Mouse (Mus musculus) lung, embryonic 15.5 days (tissue): ENCODE measurements around the gene St6galnac5. TPM values are rescaled to one million over a fixed set of nuclear protein-coding genes. Genes with fewer than 3 reads are reported as not detected.
A peak's percentile ranks its signal among the peaks of the same experiment; 100 is the strongest.

Experiments used
- ATAC-seq: fragments of 200-750 bp; cut with Nextera tagmentation; 2 replicates; pipeline ENCODE4 v1.8.0; 2017; ENCODE audit warnings: moderate number of reproducible peaks, borderline replicate concordance; ENCODE audit not compliant: low FRiP score, low TSS enrichment; ENCODE audit errors: extremely low read depth
- H3K27ac ChIP-seq: fragments of 300-500 bp; sonication (generic); 2 replicates; pipeline ENCODE4 v1.5.1; 2015; ENCODE audit warnings: moderate library complexity, mild to moderate bottlenecking, inconsistent platforms
- H3K27me3 ChIP-seq: fragments of 300-500 bp; sonication (generic); 2 replicates; pipeline ENCODE4 v1.6.1; 2015; ENCODE audit warnings: inconsistent platforms
- H3K36me3 ChIP-seq: fragments of 300-500 bp; sonication (generic); 2 replicates; pipeline ENCODE4 v1.6.1; 2015; ENCODE audit warnings: inconsistent platforms
- H3K4me1 ChIP-seq: fragments of 300-500 bp; sonication (generic); 2 replicates; pipeline ENCODE4 v1.6.1; 2015; ENCODE audit warnings: inconsistent platforms
- H3K4me2 ChIP-seq: fragments of 300-500 bp; sonication (generic); 2 replicates; pipeline ENCODE4 v1.6.1; 2015; ENCODE audit warnings: inconsistent platforms, mild to moderate bottlenecking, moderate library complexity
- H3K4me3 ChIP-seq: fragments of 300-500 bp; sonication (generic); 2 replicates; pipeline ENCODE4 v1.5.1; 2015; ENCODE audit warnings: mild to moderate bottlenecking, inconsistent platforms
- H3K9ac ChIP-seq: fragments of 300-500 bp; sonication (generic); 2 replicates; pipeline ENCODE4 v1.6.1; 2015; ENCODE audit warnings: inconsistent platforms
- H3K9me3 ChIP-seq: fragments of 300-500 bp; sonication (generic); 2 replicates; pipeline ENCODE4 v1.6.1; 2016; ENCODE audit warnings: inconsistent platforms
- WGBS: fragments of 180-500 bp; shearing (Covaris S2); methylation state at CpG from one replicate; pipeline ENCODE4 v1.1.7; 2015; 5-methylcytosine and 5-hydroxymethylcytosine counted together
- polyA plus RNA-seq: library from polyadenylated mRNA; unstranded; fragments of >200 nt; fragmentation: Nextera tagmentation; extraction: Ambion mirVana; gene quantifications from 2 replicates; pipeline ENCODE4 v1.2.1, GENCODE M21; 2015

St6galnac5 gene
- polyA plus RNA-seq, 1 experiment from 2014 or later, result 0.61 TPM

DNA sequence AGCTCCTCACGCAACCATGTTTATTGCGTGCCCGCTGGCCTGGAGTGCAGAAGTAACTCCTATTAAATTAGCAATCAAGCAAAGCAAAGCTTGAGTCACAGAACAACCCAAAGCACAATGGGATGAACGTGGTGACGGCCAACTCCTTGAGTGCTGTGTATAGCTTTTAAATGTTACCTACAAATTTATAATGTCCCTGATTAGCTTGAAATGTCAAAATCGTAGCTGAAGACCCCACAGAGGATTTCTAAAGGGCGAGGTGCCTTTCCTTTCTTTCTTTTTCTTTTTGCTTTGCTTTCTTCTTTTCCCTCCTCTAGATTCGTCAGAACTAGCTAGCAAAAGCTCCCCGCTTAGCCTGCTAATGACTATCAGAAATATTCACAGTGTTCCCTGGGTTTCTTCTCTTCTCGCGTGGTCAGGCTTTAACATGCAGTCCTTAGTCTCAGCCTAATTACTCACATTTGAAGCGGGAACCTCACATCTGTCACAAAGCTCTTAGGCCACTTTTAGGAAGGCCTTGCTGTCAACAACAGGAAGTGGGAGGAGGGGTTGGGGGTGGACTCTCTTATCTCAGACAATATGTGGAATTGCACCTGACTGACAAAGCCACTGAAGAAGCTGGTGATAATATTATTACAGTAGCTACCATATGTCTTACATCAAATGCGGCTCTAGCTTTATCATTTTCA, 53.6 kb downstream of the St6galnac5 start:
- H3K4me3 ChIP-seq, result no peak overlapping the region
- no peaks in the 10 kb centered on the region for H3K36me3 ChIP-seq
- no peaks in the 10 kb centered on the region for H3K27me3 ChIP-seq
- WGBS, result 53% methylated on average over 13 of the region's 13 CpGs
- no peak overlapping the region for H3K9ac ChIP-seq
- ATAC-seq, result no peak
- no peak overlapping the region for H3K4me2 ChIP-seq
- H3K9me3 ChIP-seq, result no peaks in the 10 kb centered on the region
- H3K27ac ChIP-seq, result no peak overlapping the region
- H3K4me1 ChIP-seq, result peaks cover 10% of the 10 kb centered on the region; the same call in 1 of the 2 replicates

DNA sequence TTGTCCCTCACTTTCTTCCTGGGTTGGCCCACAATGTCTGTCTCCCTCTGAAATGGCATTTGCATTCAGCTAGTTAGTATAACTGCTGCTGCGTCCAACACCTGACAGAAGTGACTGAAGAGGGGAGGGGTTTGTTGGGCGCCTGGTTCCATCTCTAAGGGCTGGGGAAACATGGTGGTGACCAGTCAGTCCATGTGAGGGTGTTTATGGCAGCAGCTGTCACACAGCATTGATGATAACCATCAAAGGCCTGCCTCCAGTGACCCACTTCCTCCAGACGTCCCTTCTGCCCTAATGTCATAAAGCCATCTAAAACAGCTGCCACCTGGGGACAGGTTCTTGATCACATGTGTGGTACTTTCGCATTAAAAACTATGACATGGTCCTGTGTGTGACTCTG, 55.9 kb downstream of the St6galnac5 start:
- WGBS, result 58% methylated on average over 4 of the region's 4 CpGs
- peaks cover 14% of the 10 kb centered on the region; the same call in 1 of the 2 replicates for H3K4me1 ChIP-seq
- H3K36me3 ChIP-seq, result no peaks in the 10 kb centered on the region
- H3K9ac ChIP-seq, result no peak overlapping the region
- H3K4me3 ChIP-seq, result no peak overlapping the region
- no peaks in the 10 kb centered on the region for H3K9me3 ChIP-seq
- H3K27me3 ChIP-seq, result no peaks in the 10 kb centered on the region
- no peak overlapping the region for H3K4me2 ChIP-seq
- ATAC-seq, result no peak
- H3K27ac ChIP-seq, result no peak overlapping the region

DNA sequence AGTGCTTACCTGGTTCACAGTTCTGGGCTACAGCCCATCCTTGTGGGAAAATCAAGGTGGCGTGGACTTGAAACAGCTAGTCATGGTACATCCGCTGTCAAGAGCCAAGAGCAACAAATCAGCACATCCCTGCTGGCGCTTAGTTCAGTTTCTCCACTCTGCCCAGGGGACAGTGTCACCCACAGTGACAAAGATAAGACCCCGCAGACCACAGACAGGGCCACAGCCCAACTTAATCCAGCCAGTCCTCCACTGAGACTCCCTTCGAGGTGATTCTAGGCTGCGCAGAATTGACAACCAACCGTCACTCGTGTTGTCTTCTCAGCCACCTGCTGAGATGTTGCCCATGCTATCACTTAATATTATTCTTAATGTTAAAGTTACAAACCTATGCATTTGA, 56.7 kb downstream of the St6galnac5 start:
- Histone ChIP-seq H3K4me2 (no peak overlapping the region), H3K9ac (no peak overlapping the region), H3K27me3 (no peaks in the 10 kb centered on the region), H3K27ac (no peak overlapping the region), H3K4me1 (peaks cover 14% of the 10 kb centered on the region; the same call in 1 of the 2 replicates), H3K9me3 (no peaks in the 10 kb centered on the region), H3K36me3 (no peaks in the 10 kb centered on the region), H3K4me3 (no peak overlapping the region)
- no peak for ATAC-seq
- 85% methylated on average over 8 of the region's 8 CpGs for WGBS

DNA sequence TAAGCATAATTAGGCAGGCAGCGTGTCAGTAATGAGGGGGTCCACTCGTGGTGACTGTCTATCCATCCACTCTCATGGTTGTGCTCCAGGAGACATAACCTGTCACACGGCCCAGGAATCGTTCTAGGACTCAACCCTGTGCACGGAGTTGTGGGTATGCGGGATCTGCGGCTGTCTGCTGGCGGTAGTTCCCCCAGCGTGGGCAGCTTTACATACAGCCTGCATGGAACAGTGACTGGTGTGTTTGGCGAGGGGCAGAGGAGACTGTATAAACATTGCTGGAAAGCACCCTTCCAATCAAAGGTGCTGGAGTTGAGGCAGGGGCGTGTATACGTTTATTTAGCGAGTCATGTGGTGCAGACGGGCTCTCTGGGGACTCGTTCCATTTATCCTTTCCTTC, 58.5 kb downstream of the St6galnac5 start:
- no peaks in the 10 kb centered on the region for H3K9me3 ChIP-seq
- peaks cover 14% of the 10 kb centered on the region; the same call in 1 of the 2 replicates for H3K4me1 ChIP-seq
- H3K36me3 ChIP-seq, result no peaks in the 10 kb centered on the region
- H3K9ac ChIP-seq, result no peak overlapping the region
- 0 out of 2 replicates have a peak, but pooled peaks have one; percentile 21 for ATAC-seq
- 26% methylated on average over 15 of the region's 15 CpGs for WGBS
- no peak overlapping the region for H3K27ac ChIP-seq
- no peaks in the 10 kb centered on the region for H3K27me3 ChIP-seq
- no peak overlapping the region for H3K4me3 ChIP-seq
- H3K4me2 ChIP-seq, result peak overlapping the region; percentile 38

DNA sequence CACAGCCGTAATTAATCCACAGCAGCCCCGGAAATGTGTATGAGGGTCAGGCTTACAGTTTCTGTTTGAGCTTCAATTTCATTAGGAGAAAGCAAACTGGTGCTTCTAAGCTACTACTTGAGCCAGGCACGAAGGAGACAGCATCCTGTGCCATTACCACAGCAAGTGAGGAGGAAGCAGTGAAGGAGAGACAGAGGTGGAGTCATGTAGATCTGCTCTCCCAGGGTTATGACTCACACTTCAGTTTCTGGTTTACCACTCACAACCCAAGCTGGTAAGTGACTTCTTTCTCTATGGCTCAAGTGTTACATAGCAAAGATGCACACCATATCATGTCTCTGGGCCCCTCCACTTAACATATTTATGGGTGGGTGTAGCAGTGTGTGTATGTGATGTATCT, 61.7 kb downstream of the St6galnac5 start:
- no peak overlapping the region for H3K27ac ChIP-seq
- ATAC-seq, result no peak
- H3K9me3 ChIP-seq, result no peaks in the 10 kb centered on the region
- H3K4me1 ChIP-seq, result 0 out of 2 replicates have a peak, but pooled peaks cover 10% of the 10 kb centered on the region
- H3K4me2 ChIP-seq, result no peak overlapping the region
- 43% methylated on average over 3 of the region's 3 CpGs for WGBS
- H3K4me3 ChIP-seq, result no peak overlapping the region
- H3K27me3 ChIP-seq, result no peaks in the 10 kb centered on the region
- no peaks in the 10 kb centered on the region for H3K36me3 ChIP-seq
- H3K9ac ChIP-seq, result no peak overlapping the region

DNA sequence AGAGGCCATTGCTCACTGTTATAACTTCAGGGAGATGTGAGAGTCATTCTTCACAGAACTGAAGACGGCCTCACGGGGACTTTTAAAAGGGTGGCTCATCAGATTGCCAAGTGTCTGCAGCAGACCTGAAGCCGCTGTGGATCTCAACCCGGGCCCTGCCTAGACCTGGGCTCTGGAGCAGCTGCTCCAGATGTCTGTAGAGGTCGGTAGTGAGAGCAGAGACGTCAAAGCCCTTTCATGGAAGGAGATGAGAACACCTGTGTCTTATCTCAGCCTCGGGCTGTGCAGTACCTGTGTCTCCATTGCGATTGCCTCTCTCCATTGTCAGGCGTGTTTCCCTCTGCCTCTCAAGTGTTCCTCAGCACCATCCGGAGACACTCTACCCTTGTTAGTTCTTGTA, 62.9 kb downstream of the St6galnac5 start:
- no peak overlapping the region for H3K27ac ChIP-seq
- no peak for ATAC-seq
- H3K9ac ChIP-seq, result no peak overlapping the region
- no peaks in the 10 kb centered on the region for H3K9me3 ChIP-seq
- 0 out of 2 replicates have a peak, but pooled peaks cover 10% of the 10 kb centered on the region for H3K4me1 ChIP-seq
- no peak overlapping the region for H3K4me2 ChIP-seq
- WGBS, result 53% methylated on average over 10 of the region's 10 CpGs
- no peaks in the 10 kb centered on the region for H3K27me3 ChIP-seq
- no peak overlapping the region for H3K4me3 ChIP-seq
- no peaks in the 10 kb centered on the region for H3K36me3 ChIP-seq

DNA sequence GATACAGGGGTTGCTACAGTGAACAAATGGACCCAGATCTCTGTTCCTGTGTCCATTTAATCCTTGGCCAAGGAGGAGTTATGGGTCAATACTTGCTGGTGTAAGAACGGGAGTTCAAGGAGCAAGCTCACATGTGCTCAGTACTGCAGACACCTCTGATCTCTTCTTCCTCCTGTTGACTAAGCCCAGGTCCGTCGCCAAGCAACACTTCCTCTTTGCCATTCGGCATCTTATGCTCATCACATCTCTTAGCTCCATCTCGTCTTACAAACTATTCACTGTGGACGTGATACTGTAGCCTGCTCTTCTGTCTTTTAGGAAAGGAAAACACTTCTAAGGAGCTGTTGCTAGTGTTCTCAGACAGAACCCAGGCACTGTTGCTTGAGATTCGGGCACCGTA, 64.5 kb downstream of the St6galnac5 start:
- WGBS, result 68% methylated on average over 8 of the region's 8 CpGs
- no peak for ATAC-seq
- H3K9me3 ChIP-seq, result no peaks in the 10 kb centered on the region
- H3K4me1 ChIP-seq, result 0 out of 2 replicates have a peak, but pooled peaks cover 3% of the 10 kb centered on the region
- H3K9ac ChIP-seq, result no peak overlapping the region
- no peaks in the 10 kb centered on the region for H3K27me3 ChIP-seq
- no peaks in the 10 kb centered on the region for H3K36me3 ChIP-seq
- no peak overlapping the region for H3K27ac ChIP-seq
- no peak overlapping the region for H3K4me2 ChIP-seq
- no peak overlapping the region for H3K4me3 ChIP-seq

DNA sequence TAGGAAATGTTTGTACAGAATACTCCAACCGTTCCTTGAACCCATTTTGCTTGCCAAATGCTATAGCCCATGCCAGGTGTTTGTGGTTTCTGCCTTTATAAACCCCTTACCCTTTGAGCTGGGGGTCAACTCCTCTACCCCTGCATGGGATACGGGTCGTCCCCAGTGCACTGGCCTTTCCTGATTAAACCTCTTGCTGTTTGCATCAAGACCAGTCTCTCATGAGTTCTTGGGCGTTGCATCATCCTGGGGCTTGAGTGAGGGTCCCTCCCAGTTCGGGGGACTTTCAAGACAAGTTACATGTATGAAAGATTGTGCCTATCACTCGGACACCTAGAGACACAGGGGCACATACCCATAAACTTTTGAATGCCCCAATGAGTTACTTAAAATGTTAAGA, 67.7 kb downstream of the St6galnac5 start:
- no peaks in the 10 kb centered on the region for H3K9me3 ChIP-seq
- H3K4me1 ChIP-seq, result no peaks in the 10 kb centered on the region
- 82% methylated on average over 6 of the region's 6 CpGs for WGBS
- ATAC-seq, result no peak
- H3K9ac ChIP-seq, result no peak overlapping the region
- no peak overlapping the region for H3K4me3 ChIP-seq
- no peak overlapping the region for H3K4me2 ChIP-seq
- H3K27ac ChIP-seq, result no peak overlapping the region
- no peaks in the 10 kb centered on the region for H3K27me3 ChIP-seq
- no peaks in the 10 kb centered on the region for H3K36me3 ChIP-seq

DNA sequence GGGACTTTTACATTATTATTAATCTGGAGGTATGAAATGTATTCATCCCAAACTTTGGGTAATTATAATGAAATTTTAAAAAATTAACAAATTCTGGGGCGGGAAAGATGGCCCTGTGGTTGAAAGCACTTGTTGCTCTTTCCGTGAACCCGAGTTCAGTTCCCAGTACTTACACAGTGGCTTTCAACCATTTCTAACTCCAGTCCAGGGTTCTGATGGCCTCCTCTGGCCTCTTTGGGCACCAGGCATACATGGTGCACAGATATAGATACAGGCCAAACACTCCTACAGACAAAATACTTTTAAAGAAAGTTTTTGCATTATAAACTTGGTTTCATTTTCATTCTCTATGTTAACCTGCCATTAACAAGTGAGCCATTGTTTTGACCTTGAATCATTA, 68.4 kb downstream of the St6galnac5 start:
- H3K27ac ChIP-seq, result no peak overlapping the region

DNA sequence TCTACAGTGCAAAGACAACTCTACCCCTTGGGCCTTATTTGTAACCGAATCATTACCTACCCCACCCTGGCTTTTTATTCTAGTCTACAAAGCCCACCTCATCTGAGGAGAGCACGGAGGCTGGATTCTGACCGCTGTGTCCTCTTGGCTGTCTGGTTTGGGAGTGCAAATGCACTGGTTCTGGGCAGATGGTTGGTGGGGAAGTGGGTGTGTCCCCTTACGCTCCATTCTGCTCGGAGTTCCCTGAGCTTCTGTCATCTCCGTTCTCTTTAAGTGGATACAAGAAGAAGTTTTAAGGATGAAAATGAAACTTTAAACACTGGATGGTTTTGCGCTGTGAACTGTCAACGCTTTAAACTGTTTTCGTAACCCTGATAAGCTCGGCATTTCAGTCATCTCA, 68.9 kb downstream of the St6galnac5 start:
- ATAC-seq, result no peak
- H3K4me3 ChIP-seq, result no peak overlapping the region
- no peaks in the 10 kb centered on the region for H3K4me1 ChIP-seq
- H3K27ac ChIP-seq, result no peak overlapping the region
- no peaks in the 10 kb centered on the region for H3K9me3 ChIP-seq
- H3K27me3 ChIP-seq, result no peaks in the 10 kb centered on the region
- H3K4me2 ChIP-seq, result no peak overlapping the region
- 69% methylated on average over 10 of the region's 10 CpGs for WGBS
- no peak overlapping the region for H3K9ac ChIP-seq
- H3K36me3 ChIP-seq, result no peaks in the 10 kb centered on the region

More for the DNA sequence above, 68.4 kb downstream of the St6galnac5 start:
- Histone ChIP-seq H3K9me3 (no peaks in the 10 kb centered on the region), H3K4me2 (no peak overlapping the region), H3K36me3 (no peaks in the 10 kb centered on the region), H3K4me1 (no peaks in the 10 kb centered on the region), H3K9ac (no peak overlapping the region), H3K27me3 (no peaks in the 10 kb centered on the region), H3K4me3 (no peak overlapping the region)
- ATAC-seq, result no peak
- 92% methylated on average over 3 of the region's 3 CpGs for WGBS

DNA sequence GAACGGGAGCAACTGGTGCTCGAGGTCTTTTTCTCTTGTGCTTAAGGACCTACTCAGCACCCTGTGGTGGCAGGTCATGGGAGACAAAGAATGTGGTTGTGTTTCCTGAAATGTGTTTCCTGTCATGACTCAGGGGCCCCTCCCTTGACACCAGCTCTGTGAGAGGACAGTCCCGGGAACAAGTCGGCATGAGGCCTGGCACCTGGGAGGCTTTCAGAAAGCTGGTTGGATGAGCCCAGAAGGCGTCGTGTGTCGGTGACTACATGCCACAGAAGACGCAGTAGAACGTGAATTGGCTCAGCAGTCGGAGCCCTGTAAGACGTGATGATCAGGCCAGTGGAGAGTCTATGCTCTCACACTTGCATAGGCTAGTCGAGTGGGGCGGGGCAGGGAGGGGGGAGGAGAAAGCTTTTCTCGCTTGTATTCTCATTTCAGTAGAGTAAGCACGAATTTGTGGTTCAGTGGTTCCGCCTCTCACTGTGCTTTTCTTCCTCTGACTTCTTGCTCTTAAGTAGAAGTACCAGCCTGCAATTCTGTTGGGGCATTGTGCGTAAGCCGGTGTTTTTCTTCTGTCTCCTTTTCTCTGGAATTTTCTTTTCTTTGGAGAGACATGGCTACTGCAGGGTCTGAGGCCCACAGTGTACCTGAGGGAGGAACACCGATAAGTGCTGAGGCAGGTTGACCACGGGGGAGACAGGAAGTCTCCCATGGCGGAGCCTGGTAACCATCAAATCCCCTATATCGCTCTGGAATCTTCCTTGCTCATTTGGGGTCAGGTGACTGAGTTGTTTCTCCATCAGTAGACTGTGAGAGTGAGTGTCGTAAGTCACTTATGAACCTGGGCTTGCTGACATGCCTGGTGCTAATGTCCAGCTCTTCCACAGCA, 69.6 kb downstream of the St6galnac5 start:
- no peaks in the 10 kb centered on the region for H3K36me3 ChIP-seq
- no peaks in the 10 kb centered on the region for H3K27me3 ChIP-seq
- 79% methylated on average over 23 of the region's 23 CpGs for WGBS
- no peak overlapping the region for H3K27ac ChIP-seq
- no peak overlapping the region for H3K4me3 ChIP-seq
- no peak; the same call in 1 of the 2 replicates for ATAC-seq
- H3K4me1 ChIP-seq, result no peaks in the 10 kb centered on the region
- H3K9ac ChIP-seq, result no peak overlapping the region
- H3K4me2 ChIP-seq, result no peak overlapping the region
- no peaks in the 10 kb centered on the region for H3K9me3 ChIP-seq

DNA sequence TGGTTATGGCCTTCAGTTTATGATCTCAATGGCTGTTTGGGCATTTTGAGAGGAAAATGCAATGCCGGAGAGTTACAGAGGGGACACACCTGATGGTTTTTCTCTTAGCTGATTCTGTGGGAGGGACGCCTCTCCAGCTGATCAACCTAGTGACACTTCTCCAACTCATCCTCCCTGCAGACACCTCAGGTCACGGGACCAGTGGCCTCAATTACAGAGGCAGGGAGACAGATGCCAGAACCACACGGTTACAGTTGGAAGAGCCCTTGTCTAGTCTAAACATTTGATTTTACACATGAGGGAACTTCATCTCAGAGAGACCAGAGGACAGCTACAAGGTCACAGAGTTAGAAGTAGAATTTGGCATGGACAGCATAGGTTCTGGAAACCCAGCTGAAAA, 70.5 kb downstream of the St6galnac5 start:
- Histone ChIP-seq H3K4me1 (no peaks in the 10 kb centered on the region), H3K27me3 (no peaks in the 10 kb centered on the region), H3K4me3 (no peak overlapping the region), H3K9ac (no peak overlapping the region), H3K36me3 (no peaks in the 10 kb centered on the region), H3K9me3 (no peaks in the 10 kb centered on the region), H3K27ac (no peak overlapping the region), H3K4me2 (no peak overlapping the region)
- 74% methylated on average over 4 of the region's 4 CpGs for WGBS
- ATAC-seq, result no peak
